Mouse (Mus musculus) regulatory T cell (primary cell): Measurements from ENCODE around the gene Pde7b.

Experiments
- in situ Hi-C: fragments of 300-600 bp; cut with MboI, MseI; formaldehyde crosslinking; loops from one replicate; pipeline ENCODE4 v1.15.1; 2025; ENCODE audit warnings: high pct_unique_total_duplicates

Pde7b gene

DNA sequence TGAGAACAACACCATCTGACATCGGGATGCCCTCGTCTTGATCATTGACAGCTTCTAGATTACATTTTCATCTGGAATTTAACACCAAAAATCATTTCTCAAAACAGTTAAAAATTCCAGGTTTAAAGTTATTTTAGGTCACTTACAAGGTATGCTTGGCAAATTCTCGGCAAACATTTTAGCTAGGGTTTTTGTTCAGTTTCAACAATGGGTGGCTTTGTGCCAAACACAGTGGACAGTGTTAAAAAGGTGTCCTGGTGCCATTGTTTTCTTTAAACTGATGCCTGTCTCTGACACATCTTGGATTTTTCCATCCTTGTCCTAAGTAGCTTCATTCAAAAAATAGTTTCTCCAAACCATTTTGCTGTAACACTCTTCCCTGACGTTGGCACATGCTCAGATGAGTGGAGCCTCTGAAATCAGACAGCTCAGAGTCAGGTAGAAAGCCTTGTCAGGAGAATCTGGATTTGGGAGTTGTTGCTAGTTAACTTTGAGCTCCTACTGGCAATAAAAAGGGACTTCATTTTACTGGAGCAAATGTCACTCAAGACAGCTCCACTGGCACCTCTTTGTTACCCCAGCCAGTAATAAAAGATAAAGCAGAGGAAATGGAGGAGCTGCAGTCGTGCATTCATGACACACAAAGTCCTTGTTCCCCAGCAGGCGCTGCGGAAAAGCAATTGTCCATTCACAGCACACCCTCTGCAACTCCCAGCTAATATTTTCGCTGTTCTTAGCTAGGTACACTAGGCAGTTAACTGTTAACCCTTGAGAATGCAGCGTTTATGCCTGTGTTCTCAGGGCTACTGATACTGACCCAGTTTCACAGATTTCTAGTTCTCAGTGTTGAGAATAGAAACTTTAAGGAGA lies 2.0 kb downstream of the Pde7b start:
- in situ Hi-C loops = no loop called here

DNA sequence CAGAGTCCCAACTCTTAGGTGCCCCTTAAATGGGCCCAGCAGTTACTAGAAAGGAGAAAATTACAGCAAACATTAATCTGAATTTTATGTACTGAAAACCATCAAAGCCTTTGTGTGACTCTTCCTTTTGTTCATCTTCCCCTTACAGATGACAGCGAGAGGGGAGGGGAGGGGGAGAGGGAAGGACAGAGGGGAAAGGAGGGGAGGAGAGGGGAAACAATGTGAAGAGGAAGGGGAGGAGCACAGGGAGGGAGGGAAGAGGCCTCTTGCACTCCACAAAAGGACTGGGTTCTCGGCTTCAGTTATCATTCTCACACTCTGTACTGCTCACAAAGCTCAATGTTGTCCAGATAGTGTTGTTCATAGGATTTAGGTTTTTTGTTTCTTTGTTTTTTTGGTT lies 5.7 kb downstream of the Pde7b start:
- in situ Hi-C loops = no loop called here

DNA sequence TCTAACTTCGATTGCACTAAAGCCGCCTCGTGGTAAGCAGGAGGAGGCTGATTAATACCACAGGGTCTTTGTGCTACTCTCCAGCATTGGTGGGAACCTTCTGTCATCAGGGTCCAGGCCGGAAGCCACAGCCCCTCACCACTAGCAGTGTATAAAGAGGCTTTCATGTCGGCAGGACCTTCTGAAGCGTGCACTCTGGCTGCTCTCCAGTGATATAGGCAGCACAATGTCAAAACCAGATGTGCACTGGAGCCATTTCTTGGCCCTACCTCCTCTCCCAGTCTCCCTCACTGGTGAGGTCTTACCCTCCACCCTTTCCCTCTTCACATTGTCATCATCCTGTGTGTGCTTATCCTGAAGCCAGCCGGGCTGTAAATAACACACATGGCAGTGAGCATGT lies 24.2 kb downstream of the Pde7b start:
- in situ Hi-C loops = no loop called here

DNA sequence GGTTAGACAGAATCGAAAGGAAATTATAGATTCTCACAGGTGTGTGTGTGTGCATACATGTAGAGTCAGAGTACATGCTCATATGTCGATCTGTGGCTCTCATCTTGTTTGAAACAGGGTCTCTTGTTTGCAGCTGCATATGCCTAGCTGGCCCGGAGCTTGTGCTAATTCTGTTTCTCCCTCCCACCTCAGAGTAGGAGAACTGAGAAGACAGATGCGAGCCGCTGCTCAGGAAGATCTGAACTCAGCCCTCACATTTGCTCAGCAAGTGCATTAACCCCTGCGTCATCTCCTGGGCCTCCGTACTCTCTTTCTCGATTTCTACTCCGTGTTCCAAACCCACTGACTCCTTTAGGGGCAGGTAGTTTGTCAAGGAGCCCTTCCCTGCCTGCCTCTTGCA lies 25.0 kb downstream of the Pde7b start:
- in situ Hi-C loops = loop anchor here (10.0 kb wide), 1 partner anchor 105 kb away; no protein-coding TSS in a partner anchor

DNA sequence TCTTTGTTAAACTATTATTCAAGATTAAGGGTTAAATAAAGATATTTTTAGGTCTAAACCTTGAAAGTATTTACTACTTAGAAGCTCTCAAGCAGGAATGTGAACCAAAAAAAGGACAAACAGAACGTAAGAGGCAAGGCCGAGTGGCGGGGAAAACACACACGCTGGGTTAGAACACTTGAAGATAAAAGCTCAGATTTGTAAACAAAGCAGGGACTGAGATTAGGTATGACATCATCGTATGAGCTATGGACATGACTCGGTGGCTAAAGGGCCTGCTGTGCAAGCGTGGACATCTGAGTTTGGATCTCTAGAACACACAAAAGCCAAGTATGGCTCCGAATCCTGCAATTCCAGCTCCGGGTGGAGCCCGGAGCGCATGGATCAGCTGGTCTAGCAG lies 29.2 kb downstream of the Pde7b start:
- in situ Hi-C loops = loop anchor here (10.0 kb wide), 1 partner anchor 109 kb away; no protein-coding TSS in a partner anchor

DNA sequence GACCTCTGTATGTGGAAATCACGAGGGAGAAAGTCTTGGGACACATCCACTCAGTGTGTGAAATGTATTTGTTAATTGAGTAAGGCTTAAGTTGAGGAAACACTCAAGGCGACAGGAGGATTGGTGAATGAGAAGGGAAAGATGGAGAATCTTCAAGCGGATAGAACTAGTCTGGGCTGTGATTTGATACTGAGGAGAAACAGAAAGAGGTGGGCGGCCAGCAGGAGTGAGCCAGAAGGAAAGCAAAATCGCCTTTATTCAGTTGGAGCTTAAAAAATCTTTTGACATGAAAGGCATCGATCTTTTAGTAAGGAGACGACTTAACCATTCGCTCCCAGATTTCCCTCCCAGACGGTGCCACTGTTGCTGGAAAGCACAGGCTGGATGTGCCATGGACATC lies 34.9 kb downstream of the Pde7b start:
- in situ Hi-C loops = loop anchor here (10.0 kb wide), 1 partner anchor 115 kb away; no protein-coding TSS in a partner anchor

GRCm38 (mm10) chr10:20684151-20684550 lies 40.7 kb downstream of the Pde7b start:
- in situ Hi-C loops = no loop called here

GRCm38 (mm10) chr10:20680986-20681385 lies 43.9 kb downstream of the Pde7b start:
- in situ Hi-C loops = no loop called here

DNA sequence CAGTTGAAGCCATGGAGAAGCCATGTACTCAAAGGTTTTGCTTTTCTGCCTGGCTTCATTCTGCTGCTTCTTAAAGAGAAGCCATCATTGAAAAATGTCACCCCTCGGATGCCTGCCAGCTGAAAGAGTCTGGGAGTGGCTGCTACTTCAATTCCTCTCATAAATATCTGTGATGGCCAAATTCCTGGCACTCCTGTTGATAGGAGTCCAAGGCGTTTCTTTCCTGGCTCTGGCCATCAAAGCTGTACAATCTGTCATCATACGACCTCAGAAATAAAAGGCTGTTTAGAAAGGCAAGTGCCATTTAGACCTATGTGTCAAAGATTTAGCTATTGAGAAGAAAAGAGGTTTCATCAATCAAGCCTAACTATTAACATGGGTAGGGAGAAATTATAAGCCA lies 49.6 kb downstream of the Pde7b start:
- in situ Hi-C loops = no loop called here

DNA sequence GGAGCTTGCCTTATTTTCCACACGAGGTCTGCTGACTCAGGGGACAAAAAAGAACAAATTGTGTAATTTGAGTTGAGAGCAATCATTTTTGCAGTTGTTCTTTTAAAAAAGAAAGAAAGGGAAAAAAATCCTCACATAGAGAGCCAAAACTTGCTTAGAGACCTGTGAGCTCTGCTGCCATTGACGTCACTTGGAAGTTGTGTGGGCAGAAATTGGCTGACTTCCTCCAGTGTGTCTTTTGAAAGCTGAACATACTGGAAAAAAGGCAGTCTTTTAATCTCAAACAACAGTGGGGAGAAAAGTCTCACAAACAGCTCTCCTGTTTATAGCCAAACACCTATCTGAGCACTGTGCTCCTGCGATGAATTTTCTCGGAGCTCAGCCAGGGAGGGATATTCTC lies 51.1 kb downstream of the Pde7b start:
- in situ Hi-C loops = no loop called here

GRCm38 (mm10) chr10:20672591-20672990 lies 52.3 kb downstream of the Pde7b start:
- in situ Hi-C loops = no loop called here

DNA sequence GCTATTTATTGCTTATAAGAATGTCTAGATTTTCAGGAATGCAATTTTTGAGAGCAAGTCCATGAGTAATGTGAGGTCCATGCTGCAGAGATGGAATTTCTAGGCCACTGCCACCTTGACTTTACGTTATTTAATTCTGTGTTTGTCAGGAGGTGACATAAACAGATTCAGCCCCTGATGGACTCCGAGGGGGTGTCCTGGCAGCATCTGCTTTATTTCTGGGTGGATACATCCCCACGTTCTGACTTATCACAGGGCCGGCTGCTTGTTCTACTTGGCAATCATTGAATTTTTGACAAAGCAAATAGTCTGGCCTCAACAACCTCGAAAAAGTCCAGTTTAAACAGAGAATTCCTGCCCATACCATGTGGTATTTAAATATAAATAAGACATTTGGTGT lies 53.3 kb downstream of the Pde7b start:
- in situ Hi-C loops = no loop called here

- in situ Hi-C loops = no loop called here
Observed at GRCm38 (mm10) chr10:20670541-20670940, 54.3 kb downstream of the Pde7b start.

GRCm38 (mm10) chr10:20669467-20669866 lies 55.4 kb downstream of the Pde7b start:
- in situ Hi-C loops = no loop called here

- in situ Hi-C loops = no loop called here
Observed at GRCm38 (mm10) chr10:20668577-20668976, 56.3 kb downstream of the Pde7b start.

DNA sequence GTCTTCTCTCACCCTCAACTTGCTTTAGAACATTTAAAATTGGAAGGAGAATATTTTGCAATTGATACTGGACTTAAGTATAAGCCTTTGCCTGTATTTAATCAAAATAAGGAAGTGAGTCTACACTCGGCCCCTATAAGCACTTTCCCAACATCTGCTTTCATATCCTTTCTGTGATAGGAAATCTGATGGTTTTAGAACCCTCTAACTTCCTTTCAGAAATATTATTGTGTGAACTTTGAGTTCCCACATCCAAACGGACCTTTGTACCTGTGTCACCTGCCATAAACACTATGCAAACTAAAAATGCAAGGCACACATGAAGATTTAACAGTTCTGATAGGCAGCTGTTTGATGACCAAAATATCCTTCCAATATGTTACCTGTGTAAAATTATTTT lies 58.2 kb downstream of the Pde7b start:
- in situ Hi-C loops = no loop called here

DNA sequence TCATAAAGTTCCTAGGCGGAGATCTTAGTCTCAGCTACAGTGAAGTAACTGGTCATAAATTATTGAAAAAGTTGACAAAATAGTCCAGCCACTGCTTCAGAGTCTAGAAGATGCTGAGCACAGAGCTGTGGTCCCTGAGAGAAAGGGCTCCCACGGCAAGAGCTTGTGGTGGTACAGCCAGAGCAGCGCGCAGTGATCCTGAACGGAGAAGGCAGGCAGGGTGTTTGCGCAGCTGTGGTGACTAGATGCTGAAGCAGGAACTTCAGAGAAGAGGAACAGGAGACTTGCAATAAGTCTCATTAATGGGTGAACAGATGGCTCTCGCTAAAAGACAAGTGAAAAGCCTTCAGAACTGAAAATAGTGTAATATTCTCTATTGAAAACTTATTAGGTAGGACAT lies 61.9 kb downstream of the Pde7b start:
- in situ Hi-C loops = no loop called here

DNA sequence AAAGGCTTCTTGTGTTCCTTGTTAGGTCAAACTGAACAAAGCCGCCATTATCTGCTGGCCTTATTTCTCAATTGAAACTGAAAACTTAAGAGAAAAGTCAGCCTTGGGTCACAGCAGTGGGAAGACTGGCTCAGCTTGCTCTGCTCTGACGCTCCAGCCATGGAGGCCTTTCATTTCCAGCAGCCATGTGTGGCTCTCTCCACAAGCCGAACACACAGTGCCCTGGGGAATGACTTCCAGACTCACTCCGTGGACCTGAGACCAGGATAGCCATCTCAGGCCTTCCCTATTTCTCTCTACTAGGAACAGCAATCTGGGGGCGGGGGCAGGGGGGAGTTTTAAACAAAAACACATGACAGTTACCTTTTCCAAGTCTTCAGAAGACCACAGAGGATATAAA lies 63.2 kb downstream of the Pde7b start:
- in situ Hi-C loops = no loop called here

DNA sequence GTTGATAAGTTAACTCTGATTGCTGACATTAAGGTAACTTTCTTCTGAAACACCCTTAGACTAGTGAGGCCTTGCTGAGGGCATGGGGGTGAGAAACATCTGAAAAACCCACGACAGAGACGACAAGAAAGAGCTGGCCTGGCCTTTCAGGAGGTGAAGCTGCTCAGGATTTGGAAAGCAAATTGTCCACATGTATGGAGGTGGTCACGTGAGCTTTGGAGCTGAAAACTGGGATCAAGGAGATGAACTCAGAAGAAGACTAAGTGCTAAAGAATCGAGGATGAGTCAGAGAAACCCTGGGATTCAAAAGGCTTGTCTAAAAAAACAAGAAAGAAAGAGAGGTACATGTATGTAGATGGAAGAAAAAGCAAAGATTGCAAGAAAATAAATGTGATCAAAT lies 65.2 kb downstream of the Pde7b start:
- in situ Hi-C loops = no loop called here

DNA sequence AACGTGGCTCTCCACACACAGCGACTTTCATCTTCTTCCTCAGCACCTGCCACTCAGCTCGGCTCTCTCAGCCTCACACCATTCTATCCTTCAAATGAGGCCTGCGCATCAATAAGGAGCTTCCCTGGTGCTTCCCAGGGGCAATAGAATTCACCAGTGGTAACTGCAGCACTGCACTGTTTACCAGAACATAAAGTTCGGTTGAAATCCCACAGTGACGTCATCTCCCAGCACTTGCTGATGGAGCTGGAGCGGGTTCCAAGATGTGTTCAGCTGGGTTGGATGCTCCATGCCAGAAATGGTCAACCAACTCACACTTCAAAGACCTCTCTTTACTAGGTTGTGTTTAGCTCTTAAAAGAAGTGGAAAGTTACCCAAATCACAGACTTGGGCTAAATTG lies 65.6 kb downstream of the Pde7b start:
- in situ Hi-C loops = no loop called here

- in situ Hi-C loops = no loop called here
Observed at GRCm38 (mm10) chr10:20658716-20659115, 66.2 kb downstream of the Pde7b start.

DNA sequence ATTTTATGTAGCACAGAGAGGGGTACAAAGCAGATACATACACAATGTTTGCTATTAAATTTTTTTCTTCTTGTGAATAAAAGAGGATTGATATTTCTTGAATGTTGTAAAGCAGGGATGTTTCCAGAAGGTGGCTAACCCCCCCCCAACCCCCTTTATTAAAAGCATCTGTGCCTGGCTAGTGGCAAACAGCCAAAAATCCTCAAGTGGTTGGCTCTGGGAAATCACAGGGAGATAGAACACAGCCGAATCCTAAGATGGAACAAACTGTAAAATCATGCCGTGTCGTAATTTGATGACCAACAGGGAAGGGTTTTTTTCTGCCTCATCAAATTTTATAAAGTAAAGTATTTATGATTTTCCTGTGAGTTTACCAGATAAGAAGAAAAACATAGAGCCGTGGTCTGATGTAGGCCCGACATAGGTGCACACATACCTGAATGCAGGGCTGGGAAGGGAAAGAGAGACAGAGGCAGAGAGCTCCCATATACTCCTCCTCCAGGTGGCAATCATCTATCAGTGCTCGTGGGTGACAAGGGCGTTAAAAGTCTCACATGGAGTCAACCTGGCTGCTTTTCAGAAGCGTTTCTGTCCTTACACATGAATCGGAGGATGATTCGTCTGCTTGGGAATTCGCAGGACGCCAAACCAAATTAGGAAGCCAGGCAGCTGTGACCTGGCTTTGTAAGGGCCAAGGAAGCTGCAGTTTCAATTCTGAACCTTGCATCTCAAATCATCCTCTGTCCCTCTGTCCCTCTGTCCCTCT lies 67.4 kb downstream of the Pde7b start:
- in situ Hi-C loops = no loop called here

DNA sequence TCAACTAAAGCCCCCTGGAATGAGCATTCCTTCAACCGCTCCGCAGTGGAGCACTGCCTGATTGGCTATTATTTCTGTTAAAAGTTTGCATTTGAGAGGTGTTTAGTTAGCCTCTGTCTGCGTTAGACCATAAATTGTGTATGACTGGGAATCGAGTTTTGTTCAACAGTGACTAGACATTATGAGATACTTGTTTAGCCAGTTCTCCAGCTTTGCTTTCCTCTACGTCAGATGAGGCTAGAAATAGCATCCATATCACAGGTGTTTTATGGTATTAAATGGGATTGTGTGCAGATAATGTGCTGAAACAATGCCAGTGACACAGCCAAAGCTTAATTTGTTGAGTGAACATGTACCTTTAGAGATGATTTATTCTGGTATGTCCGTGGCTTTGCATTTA lies 70.3 kb downstream of the Pde7b start:
- in situ Hi-C loops = no loop called here
